Mouse (Mus musculus): Measurements from ENCODE around the gene Rpap2.

The Rpap2 gene

GRCm38 (mm10) chr5:107597301-107598077 is at the start of gene Rpap2, which contains the start of gene Glmn:
Gene Rpap2, plus strand, starts transcription at chr5:107597373.
Gene Glmn, minus strand, starts transcription at chr5:107597888.
- peak; percentile 94 to 95 for DNase-seq

DNA sequence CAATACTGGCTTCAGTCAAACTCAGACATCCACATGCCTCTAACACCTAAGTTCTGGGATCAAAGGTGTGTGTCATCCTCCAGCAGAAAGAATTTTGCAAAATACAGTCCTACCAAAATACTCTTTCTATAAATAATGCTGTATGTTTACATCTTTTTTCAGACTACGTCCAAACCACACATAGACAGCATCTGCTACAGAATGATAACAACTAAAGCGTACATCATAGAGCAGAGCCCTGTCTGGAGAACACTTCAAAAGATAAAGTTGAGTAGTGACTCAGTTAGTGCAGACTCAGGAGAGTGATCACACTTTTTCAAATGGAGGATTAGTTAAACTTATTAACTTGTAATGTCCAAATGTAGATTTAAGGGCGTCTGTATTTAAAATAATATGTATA is 49.2 kb upstream of the Rpap2 start:
- no peak for DNase-seq

- DNase-seq: no peak
These were observed 48.7 kb upstream of the Rpap2 start for GRCm38 (mm10) chr5:107548444-107548843.

- no peak for DNase-seq
These were observed 42.8 kb upstream of the Rpap2 start for GRCm38 (mm10) chr5:107554336-107554735.

GRCm38 (mm10) chr5:107556969-107557368 is 40.2 kb upstream of the Rpap2 start:
- no peak for DNase-seq

- DNase-seq: peak in 1 of 2 experiments; percentile 8
These were observed 28.0 kb upstream of the Rpap2 start for GRCm38 (mm10) chr5:107569148-107569547.

GRCm38 (mm10) chr5:107598380-107598779 is 1.2 kb downstream of the Rpap2 start:
- peak in 1 of 2 experiments; percentile 12 for DNase-seq

GRCm38 (mm10) chr5:107611224-107611623 is 14.1 kb downstream of the Rpap2 start:
- peak; percentile 70 to 80 for DNase-seq

DNA sequence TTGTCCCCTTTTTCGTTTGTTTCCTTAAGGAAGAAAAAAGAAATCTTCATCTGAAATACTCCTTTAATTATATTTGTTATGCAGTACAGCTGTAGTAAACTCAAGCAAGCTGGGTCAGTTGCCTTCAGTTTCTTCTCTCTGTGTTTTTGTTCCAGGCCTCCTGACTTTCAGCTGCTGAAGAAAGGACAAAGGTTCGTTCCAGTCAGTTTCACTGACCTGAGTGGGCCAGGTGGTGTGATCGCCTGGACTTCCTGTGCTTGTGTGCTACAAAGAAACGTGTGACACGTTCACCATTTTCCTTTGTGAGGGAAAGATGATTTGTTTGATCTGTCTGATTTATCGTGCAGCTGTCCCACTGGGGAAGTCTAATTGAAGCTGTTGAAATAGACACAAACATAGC is 20.8 kb downstream of the Rpap2 start:
- DNase-seq: no peak

GRCm38 (mm10) chr5:107621327-107621726 is 24.2 kb downstream of the Rpap2 start:
- no peak for DNase-seq

- no peak for DNase-seq
These were observed 36.5 kb downstream of the Rpap2 start for GRCm38 (mm10) chr5:107633651-107634050.

DNA sequence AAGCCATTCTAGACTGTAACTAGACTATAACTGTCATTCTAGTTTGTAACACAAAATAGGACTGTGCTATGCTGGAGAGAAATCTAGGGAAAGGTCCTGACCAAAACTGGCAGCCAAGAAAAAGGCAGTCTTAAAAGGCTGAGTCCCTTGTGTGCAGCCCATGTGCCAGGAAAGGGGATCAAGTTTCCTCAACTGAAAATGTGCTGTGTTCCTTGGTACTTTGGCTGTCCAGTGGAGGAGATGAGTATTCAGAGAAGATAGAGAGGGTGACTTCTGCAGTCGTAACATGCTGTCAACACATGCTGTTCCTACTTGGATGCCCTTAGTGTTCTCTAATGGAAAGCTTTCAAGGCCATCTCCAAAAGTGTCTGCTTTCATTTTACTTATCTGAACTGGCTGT is 39.9 kb downstream of the Rpap2 start:
- DNase-seq: no peak

DNA sequence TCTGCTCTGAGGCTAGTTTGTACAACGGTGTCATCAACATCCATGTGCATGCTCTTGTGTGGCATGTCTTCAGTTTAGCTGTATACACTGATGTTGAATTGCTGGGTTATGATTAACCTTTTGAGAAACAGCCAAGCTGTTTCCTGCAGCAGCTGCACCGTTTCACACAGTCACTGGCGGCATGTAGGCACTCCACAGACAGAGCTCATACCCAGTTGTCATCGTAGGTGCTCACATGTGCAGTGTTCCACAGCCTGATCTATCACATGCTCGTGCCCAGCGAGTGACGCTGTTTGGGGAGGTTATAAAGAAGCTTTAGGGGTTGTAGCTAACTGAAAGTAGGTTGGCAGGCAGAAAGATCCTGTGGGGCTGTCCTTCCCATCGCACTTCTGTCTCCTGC is 41.2 kb downstream of the Rpap2 start:
- no peak for DNase-seq

DNA sequence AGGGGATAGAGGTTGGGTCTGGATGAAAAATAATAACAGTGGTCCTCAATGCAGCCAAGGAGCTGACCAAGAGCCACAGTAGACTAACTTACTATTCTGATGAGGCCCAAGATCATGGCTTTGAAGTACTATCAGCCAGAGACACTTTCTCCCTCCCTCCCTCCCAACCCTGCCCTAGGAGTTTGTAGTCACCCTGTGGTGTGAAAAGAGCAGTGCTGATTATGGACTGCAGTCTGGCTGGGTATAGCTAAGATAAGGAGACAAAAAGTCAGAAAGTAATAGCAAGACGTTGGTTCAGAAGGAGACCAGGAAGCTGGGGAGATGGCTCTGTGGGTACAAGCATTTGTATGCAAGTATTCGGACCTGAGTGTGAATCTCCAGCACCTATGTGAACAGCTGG is 47.4 kb downstream of the Rpap2 start:
- DNase-seq: no peak

GRCm38 (mm10) chr5:107645935-107646334 is 48.8 kb downstream of the Rpap2 start:
- no peak for DNase-seq

GRCm38 (mm10) chr5:107647580-107647979 is 50.4 kb downstream of the Rpap2 start:
- no peak for DNase-seq

DNA sequence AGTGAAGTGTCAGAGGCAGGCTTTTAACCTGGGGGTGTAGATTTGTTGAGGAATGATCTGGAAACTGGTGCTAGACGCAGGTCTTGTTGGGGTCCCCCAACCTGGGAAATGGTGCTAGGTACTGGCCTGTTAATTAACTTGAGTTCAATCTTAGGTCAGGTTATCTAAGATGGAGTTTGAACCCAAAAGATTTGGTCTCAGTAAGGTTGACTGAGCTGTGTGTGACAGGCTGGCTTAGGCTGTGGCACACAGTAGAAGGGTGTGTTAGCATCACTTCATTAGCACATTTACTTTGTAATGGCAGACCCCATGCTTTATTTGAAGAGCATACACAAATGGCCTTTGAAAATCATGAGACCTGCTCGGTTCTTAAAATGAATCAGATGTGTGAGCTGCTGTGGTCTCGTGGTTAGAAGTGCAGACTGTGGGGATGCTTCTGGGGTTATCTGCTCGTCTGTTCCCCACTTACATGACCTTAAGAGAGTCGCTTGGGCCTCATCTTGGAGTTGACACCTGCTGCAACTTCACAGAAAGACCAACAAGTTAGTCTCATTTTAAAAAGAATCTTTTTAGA is 51.5 kb downstream of the Rpap2 start:
- no peak for DNase-seq

GRCm38 (mm10) chr5:107649680-107650079 is 52.5 kb downstream of the Rpap2 start:
- DNase-seq: no peak

- DNase-seq: no peak
These were observed 53.3 kb downstream of the Rpap2 start for GRCm38 (mm10) chr5:107650427-107650826.

DNA sequence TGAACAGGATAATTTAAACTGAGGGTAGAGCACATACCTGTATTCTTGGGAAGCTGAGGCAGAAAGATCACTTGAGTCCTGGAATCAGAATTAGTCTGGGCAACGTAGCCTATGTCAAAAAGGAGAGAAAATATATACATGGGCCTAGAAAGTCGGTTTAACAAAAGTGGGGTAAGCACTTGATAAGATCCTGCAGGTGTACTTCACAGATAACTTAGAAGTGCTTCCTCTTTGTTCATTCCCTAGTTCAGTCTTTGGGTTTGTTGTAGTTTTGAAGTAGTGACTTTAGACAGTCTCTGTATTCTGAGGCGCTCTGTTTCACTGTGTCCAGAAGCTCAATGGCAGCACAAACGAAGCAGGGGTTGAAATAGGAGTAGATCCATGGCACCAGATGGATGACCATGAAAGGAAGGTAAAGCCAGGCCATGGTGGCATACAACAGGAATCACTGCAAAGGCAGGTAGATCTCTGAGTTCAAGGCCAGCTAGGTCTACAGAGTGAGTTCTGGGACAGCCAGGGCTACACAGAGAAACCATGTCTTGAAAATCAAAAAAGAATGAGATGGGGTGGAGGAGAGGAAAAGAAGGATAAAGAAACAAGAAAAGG is 55.0 kb downstream of the Rpap2 start:
- no peak for DNase-seq

DNA sequence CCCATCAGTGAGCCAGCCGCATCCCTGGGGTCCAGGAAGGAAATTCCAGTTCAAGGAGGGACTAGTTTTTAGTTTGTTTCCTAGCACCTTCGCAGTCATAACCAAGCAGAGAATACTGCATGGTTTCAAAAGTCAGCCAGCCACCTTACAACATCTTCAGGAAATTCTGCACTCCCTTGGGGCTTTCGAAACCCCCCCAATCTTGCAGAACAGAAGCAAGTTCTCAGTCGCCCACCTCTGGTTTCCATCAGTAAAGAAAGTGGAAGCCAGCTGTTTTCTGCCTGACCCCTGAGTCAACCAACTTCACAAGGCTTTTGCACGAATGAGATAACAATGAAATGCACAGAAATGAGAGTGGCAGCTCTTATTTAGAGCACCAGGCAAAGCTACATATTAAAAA is 81.2 kb downstream of the Rpap2 start:
- no peak for DNase-seq

GRCm38 (mm10) chr5:107681300-107681699 is 84.1 kb downstream of the Rpap2 start:
- no peak for DNase-seq

- peak in 1 of 2 experiments; percentile 10 for DNase-seq
These were observed 87.2 kb downstream of the Rpap2 start for GRCm38 (mm10) chr5:107684380-107684779.

DNA sequence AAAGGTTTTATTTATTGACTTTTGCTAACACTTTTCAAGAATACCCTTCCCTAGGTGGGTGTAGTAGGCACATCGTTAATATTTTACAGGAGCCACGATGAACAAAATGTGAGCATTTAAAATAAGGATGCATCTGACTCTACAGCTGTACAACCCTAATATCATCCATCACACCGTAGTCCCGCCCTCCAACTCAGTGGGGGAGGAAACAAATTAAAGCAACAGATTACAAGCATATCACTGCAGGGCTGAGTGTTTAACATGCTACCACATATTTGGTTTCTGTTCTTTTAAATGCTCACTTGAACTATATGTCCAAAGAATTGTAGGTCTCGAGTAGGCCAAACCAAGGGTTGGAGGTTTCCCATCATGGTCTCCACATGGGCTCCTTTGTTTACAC is 90.0 kb downstream of the Rpap2 start:
- DNase-seq: no peak

Measured in cerebellum, postnatal 10 days (tissue).